Mouse (Mus musculus): ENCODE data around the gene Atp5h.

DNA sequence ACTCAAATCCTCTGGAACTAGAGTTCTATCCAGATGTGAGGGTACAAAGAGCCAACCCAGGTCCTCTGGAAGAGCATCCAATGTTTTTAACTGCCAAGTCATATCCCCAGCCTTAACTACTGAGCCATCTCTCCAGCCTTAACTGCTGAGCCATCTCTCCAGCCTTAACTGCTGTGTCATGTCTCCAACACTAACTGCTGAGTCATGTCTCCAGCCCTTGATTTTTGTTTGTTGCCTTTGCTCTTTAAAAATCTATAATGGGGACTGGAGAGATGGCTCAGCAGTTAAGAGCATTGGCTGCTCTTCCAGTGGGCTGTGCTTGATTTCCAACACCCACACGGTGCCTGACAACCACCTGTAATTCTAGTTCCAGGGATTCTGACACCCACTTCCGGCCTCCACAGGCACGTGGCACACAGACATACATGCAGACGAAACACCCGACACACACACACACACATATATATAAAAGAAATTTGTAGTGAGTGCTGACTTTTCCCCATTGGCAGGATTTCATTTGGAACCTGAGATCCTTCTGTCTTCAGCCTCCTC, 17.9 kb upstream of the Atp5h start:
- TF ChIP-seq CTCF (IDR thresholded peaks at IDR 0.05; ENCODE audit: extremely low read depth, insufficient read length, insufficient replicate concordance, low read depth, low read length) (no peak), POLR2A (IDR thresholded peaks at IDR 0.05; ENCODE audit: low read depth, low read length) (no peak)

All from small intestine, adult 2 months (tissue).